Mouse (Mus musculus) neutrophil, adult 59 days (primary cell): ENCODE data around the gene Rapgef2. TPM values are rescaled to one million over a fixed set of nuclear protein-coding genes. Genes with fewer than 3 reads are reported as not detected.

ENCODE experiments used
- total RNA-seq, 2 experiments: library from RNA; stranded (reverse); gene quantifications; 1 replicate in 1 of 2; 2 replicates in 1 of 2; pipeline ENCODE4 v1.2.4; 2023

Gene Rapgef2
- total RNA-seq, result 10 to 100 TPM; 31.5 to 35.5 TPM

DNA sequence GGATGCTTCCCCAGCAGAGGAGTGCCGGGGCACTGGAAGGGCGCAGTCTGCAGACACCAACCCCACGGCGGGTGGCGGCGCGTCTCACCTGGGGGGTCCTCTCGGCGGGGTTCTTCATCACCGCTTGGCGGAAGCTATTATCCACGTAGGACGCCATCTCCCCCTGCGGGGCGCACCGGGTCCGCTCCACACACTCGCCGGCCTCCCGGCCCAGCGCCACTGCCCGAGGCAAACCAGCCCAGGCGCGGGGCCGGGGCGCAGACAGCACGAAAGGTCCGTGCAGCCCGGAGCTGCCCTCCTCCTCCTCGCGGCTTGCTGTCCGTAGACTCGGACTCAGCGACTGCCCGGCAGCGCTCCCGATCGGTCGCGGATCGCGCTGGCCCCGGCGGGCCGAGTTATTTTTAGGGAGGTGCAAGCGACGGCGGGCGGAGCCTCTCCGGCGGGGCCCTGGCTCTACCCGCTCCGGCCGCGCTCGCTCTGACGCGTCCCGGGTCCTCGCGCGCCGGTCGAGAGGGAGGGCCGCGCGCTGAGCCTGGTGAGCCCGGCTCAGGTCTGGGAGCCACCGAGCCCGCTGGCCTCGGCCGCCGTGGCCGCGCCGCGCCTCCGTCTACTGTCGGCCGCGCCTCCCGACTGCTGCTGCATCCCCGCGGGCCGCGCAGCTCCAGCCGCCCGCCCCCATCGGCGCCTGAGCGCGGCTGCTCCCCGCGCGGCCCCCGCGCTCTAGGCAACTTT, at the start of gene Rapgef2:
Gene Rapgef2, minus strand, starts transcription at position 142 of the 732 bp plus-strand sequence.

Other genes with a start within 250 kb of the Rapgef2 start
- not detected for gene Gm17359, start 50.1 kb upstream of the Rapgef2 start, total RNA-seq